Mouse (Mus musculus) intestine, embryonic 15.5 days (tissue): ENCODE data around the gene Fgl2. TPM values are rescaled to one million over a fixed set of nuclear protein-coding genes. Genes with fewer than 3 reads are reported as not detected.

ENCODE experiments used
- ATAC-seq: fragments of 200-750 bp; cut with Nextera tagmentation; 2 replicates; pipeline ENCODE4 v1.8.0; 2017; ENCODE audit warnings: moderate TSS enrichment, moderate library complexity
- H3K27ac ChIP-seq: fragments of 300-500 bp; sonication (generic); 2 replicates; pipeline ENCODE4 v1.5.1; 2015; ENCODE audit warnings: mild to moderate bottlenecking, inconsistent platforms
- H3K27me3 ChIP-seq: fragments of 300-500 bp; sonication (generic); replicated peaks from 2 replicates; pipeline ENCODE4 v1.6.1; 2015; ENCODE audit warnings: inconsistent platforms
- H3K36me3 ChIP-seq: fragments of 300-500 bp; sonication (generic); 2 replicates; pipeline ENCODE4 v1.6.1; 2015; ENCODE audit warnings: inconsistent platforms
- H3K4me1 ChIP-seq: fragments of 300-500 bp; sonication (generic); replicated peaks from 2 replicates; pipeline ENCODE4 v1.6.1; 2015; ENCODE audit warnings: inconsistent platforms
- H3K4me2 ChIP-seq: fragments of 300-500 bp; sonication (generic); replicated peaks from 2 replicates; pipeline ENCODE4 v1.6.1; 2015; ENCODE audit warnings: mild to moderate bottlenecking, inconsistent platforms
- H3K4me3 ChIP-seq: fragments of 300-500 bp; sonication (generic); replicated peaks from 2 replicates; pipeline ENCODE4 v1.5.1; 2015; ENCODE audit warnings: inconsistent platforms
- H3K9ac ChIP-seq: fragments of 300-500 bp; sonication (generic); 2 replicates; pipeline ENCODE4 v1.6.1; 2015; ENCODE audit warnings: inconsistent platforms
- H3K9me3 ChIP-seq: fragments of 300-500 bp; sonication (generic); 2 replicates; pipeline ENCODE4 v1.6.1; 2016; ENCODE audit warnings: inconsistent platforms
- WGBS: fragments of 180-500 bp; shearing (Covaris S2); methylation state at CpG from one replicate; pipeline ENCODE4 v1.1.7; 2015; 5-methylcytosine and 5-hydroxymethylcytosine counted together
- polyA plus RNA-seq: library from polyadenylated mRNA; unstranded; fragments of >200 nt; fragmentation: Nextera tagmentation; extraction: Ambion mirVana; gene quantifications from 2 replicates; pipeline ENCODE4 v1.2.1, GENCODE M21; 2015

Fgl2 gene
- polyA plus RNA-seq, 1 experiment from 2014 or later = 11.0 TPM

- Histone ChIP-seq H3K9me3 (no peaks in the 10 kb centered on the region), H3K27ac (peak within 1 kb of the TSS; percentile 77), H3K36me3 (no peaks in the 10 kb centered on the region), H3K9ac (peak within 1 kb of the TSS; percentile 78), H3K4me2 (peak within 1 kb of the TSS; percentile 94), H3K4me3 (peak within 1 kb of the TSS; percentile 81), H3K4me1 (no peaks in the 10 kb centered on the region), H3K27me3 (no peaks in the 10 kb centered on the region)
- WGBS = under 1% methylated on average over 67 of the region's 68 CpGs
- peak; percentile 100 for ATAC-seq
These were observed 52.5 kb downstream of the Fgl2 start, which contains the start of the genes Ccdc146 and Fam185a for GRCm38 (mm10) chr5:21424614-21425602. Gene Ccdc146, minus strand, starts transcription at chr5:21424677. Gene Fam185a, plus strand, starts transcription at chr5:21424958.

- no peaks in the 10 kb centered on the region for H3K9me3 ChIP-seq
- no peak for ATAC-seq
- 92% methylated on average over 6 of the region's 6 CpGs for WGBS
- no peak overlapping the region for H3K9ac ChIP-seq
- H3K4me2 ChIP-seq = peak overlapping the region; percentile 94
- no peak overlapping the region for H3K4me3 ChIP-seq
- no peak overlapping the region for H3K27ac ChIP-seq
- no peaks in the 10 kb centered on the region for H3K4me1 ChIP-seq
- H3K27me3 ChIP-seq = no peaks in the 10 kb centered on the region
- H3K36me3 ChIP-seq = no peaks in the 10 kb centered on the region
These were observed 54.2 kb downstream of the Fgl2 start for GRCm38 (mm10) chr5:21426666-21427065.

Other genes starting within 250 kb of the Fgl2 start
- gene Gsap, start 186.4 kb upstream of the Fgl2 start, polyA plus RNA-seq = 1.7 and 1.9 TPM in 2 replicates
- 0.24 TPM in 2 replicates for gene Ccdc146, start 52.0 kb downstream of the Fgl2 start, polyA plus RNA-seq
- 9.7 and 10.4 TPM in 2 replicates for gene Fam185a, start 52.3 kb downstream of the Fgl2 start, polyA plus RNA-seq
- gene Lrrc17, start 170.9 kb downstream of the Fgl2 start, polyA plus RNA-seq = 38.2 and 43.3 TPM in 2 replicates